Mouse (Mus musculus): ENCODE measurements around the gene Gchfr.
A peak's percentile ranks its signal among the peaks of the same experiment; 100 is the strongest.

Gchfr gene

DNA sequence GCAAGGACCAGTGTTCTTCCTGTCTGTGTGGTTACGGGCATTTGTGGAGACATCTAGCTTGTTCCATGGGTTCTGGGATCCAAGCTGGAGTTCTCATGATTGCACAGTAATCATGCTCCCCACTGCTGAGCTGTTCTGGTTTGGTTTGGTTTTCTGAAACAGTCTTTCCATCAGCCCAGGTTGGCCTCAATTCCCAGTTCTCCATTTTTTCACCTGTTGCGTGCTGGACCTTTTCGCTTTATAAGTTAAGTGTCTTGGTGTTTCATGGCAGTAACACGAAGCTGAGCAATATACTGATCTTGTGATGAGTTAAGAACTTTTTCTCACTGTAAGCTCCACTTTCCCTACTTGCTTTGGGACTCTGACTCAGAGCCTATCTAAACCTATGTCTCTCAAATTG lies 3.6 kb upstream of the Gchfr start:
- Histone ChIP-seq H3K36me3 (ENCODE audit: control insufficient read depth, insufficient read depth, low read length, poor library complexity, severe bottlenecking) (no peaks in the 10 kb centered on the region), H3K27me3 (ENCODE audit: control insufficient read depth, insufficient read depth, low read length, poor library complexity, severe bottlenecking) (peaks cover 3% of the 10 kb centered on the region)
- DNase-seq (ENCODE audit: low read depth, low spot score): no peak

DNA sequence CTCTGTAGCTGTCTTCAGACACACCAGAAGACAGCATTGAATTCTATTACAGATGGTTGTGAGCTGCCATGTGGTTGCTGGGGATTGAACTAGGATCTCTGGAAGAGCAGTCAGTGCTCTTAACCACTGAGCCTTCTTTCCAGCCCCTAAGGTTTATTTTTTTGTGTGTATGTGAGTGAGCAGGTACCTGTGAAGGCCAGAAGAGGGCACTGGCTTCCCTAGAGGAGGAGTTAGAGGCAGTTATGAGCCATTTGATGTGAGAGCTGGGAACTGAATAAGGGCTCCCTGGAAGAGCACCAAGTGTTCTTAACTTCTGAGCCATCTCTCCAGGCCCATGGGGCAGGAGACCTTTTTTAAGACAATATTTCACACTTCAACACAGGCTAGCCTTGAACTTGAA lies 2.2 kb upstream of the Gchfr start:
- Histone ChIP-seq H3K27me3 (ENCODE audit: control insufficient read depth, insufficient read depth, low read length, poor library complexity, severe bottlenecking) (peaks cover 3% of the 10 kb centered on the region), H3K36me3 (ENCODE audit: control insufficient read depth, insufficient read depth, low read length, poor library complexity, severe bottlenecking) (no peaks in the 10 kb centered on the region)
- DNase-seq (ENCODE audit: low read depth, low spot score): no peak

DNA sequence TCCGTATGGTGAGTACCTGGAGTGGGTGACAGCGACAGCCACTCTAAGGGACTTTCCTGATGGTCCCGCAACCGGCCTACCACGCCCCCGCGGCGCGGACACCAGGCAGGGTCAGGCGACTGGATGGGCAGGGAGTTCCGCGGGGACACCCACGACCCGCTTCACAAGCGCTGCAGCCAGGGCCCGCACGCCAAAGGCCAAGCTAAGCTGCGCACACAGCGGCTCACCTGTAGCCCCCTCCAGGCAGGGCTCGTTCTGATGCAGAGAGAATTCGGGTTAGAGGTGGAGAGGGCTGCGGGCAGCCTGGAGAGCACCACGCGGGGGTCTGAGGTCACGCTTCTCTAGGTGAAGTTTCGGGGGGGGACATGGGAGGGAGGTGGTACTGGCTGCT lies 288 bp downstream of the Gchfr start:
- no peak for DNase-seq (ENCODE audit: low read depth, low spot score)
- no peaks in the 10 kb centered on the region; the same call in 1 of the 2 replicates for H3K36me3 ChIP-seq (ENCODE audit: control insufficient read depth, insufficient read depth, low read length, poor library complexity, severe bottlenecking)
- H3K27me3 ChIP-seq (ENCODE audit: control insufficient read depth, insufficient read depth, low read length, poor library complexity, severe bottlenecking): peaks cover 3% of the 10 kb centered on the region

DNA sequence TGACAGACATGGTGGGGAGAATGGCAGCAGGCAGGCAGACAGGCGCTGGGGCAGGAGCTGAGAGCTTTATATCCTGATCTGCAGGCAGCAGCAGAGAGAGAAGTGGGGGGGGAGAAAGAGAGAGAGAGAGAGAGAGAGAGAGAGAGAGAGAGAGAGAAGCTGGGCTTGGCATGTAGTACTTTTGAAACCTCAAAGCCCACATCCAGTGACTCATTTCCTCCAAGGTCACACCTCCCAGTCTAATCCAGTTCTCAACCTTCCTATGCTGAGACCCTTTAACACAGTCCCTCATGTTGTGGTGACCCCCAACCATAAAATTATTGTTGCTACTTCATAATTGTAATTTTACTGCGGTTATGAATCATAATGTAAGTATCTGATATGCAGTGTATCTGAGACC lies 2.7 kb downstream of the Gchfr start:
- H3K36me3 ChIP-seq (ENCODE audit: control insufficient read depth, insufficient read depth, low read length, poor library complexity, severe bottlenecking): no peaks in the 10 kb centered on the region; the same call in 1 of the 2 replicates
- peaks cover 3% of the 10 kb centered on the region for H3K27me3 ChIP-seq (ENCODE audit: control insufficient read depth, insufficient read depth, low read length, poor library complexity, severe bottlenecking)
- no peak for DNase-seq (ENCODE audit: low read depth, low spot score)

DNA sequence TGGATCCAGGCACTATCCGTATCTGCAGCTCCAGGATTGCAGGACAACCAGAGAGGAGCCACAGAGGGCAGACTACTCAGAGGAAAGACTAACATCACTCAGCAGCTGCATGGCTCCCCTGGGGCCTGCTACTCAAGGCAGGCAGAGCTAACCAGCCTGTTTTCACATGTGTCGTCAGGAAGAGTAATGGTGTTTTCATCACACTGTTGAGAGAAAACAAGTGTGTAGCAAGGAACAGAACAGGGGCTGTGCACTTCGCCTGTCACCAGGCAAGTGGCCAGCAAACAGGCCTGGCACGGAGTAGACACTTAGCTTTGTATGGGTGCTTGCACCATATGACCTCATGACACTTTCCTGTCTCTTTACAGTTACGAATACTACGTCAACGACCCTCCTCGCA lies 4.0 kb downstream of the Gchfr start:
- Histone ChIP-seq H3K36me3 (ENCODE audit: control insufficient read depth, insufficient read depth, low read length, poor library complexity, severe bottlenecking) (peaks cover 1% of the 10 kb centered on the region), H3K27me3 (ENCODE audit: control insufficient read depth, insufficient read depth, low read length, poor library complexity, severe bottlenecking) (peaks cover 3% of the 10 kb centered on the region)
- DNase-seq (ENCODE audit: low read depth, low spot score): no peak

DNA sequence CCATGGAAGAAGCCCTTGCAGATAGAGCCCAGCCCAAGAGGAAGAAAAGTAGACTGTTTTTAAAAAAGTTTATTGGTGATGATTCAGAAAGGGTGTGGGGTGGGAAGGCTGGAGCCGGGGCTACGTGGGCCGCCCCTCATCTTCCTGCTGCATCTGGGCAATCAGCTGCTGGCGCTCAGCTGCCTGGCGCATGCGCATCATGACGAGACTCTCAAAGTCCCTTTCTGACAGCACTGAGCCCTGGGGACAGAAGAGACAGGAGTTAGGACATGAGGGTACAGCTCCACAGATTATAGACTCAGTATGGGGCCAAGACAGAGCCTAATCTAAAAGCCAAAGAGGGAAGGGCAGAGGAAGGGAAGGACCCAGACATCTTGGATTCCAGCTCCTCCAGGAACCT lies 4.9 kb downstream of the Gchfr start:
- no peak for DNase-seq (ENCODE audit: low read depth, low spot score)
- peaks cover 3% of the 10 kb centered on the region; the same call in 1 of the 2 replicates for H3K27me3 ChIP-seq (ENCODE audit: control insufficient read depth, insufficient read depth, low read length, poor library complexity, severe bottlenecking)
- peaks cover 1% of the 10 kb centered on the region for H3K36me3 ChIP-seq (ENCODE audit: control insufficient read depth, insufficient read depth, low read length, poor library complexity, severe bottlenecking)

DNA sequence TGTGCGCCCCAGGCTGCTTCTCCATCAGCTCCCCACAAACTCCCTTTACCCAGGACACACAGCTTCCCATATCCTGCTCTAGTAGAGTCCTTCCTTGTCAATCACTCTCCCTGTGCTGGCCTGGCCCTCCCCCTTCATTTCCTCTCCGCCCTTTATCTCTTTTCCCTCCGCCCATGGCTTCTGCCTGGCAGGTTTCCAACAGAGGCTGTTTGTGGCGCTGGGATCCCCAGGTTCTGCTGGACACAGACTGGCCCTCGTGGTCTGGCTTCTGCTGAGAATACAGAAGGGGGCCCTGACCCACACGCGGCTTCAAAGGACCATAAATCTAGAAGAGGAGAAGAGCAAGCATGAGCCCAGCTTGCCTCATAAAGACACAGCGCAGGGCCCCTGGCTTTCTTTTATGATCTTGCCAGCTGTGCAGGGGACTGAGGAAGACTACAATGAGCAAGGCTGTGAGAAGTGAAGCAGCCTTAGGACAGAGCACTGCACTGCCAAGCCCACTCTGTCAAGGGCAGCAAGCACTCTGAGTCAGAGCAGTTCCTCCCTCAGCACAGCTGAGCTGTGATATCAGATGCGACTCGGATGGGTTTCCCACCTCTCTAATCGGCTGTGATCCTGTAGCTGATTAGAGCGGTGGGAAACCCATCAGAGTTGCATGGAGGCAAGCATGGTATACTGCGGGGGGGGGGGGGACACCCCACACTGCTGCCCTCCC lies 5.4 kb downstream of the Gchfr start:
- Histone ChIP-seq H3K36me3 (ENCODE audit: control insufficient read depth, insufficient read depth, low read length, poor library complexity, severe bottlenecking) (peaks cover 3% of the 10 kb centered on the region), H3K27me3 (ENCODE audit: control insufficient read depth, insufficient read depth, low read length, poor library complexity, severe bottlenecking) (no peaks in the 10 kb centered on the region; the same call in 1 of the 2 replicates)
- DNase-seq (ENCODE audit: low read depth, low spot score): no peak

DNA sequence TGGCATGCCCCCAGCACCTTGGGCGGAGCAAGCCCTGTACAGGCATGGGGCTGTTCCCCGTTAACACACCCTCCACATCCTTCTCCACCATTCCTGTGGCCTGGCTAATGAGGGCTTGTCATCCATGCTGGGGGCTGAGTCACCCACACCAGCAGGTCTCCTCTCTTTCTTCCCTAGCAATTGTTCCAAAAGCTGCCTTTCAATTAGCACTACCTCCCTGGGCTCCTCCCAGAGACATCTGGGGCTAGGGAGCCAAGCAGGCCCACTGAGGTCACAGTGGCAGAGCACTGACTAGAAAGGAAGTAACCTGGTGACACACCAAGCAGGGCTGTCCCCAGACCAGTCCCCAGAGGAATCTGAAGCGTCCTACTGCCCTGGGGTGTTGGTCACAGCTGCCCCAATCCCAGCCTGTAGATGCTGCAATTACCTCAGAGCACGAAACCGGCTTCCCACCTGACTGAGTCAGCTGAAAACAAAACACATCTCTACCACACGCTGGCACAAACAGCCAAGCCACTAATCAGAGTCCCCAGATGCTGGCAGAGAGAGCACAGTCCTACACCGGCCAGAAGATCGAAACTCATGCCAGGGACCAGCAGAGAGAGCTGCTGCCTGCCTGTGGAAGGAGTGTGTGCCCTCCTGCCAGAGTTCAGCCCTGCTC lies 6.5 kb downstream of the Gchfr start, which contains the start of gene Gm14137:
Gene Gm14137 (plus strand): TSS at position 519 of the 661 bp plus-strand sequence.
- Histone ChIP-seq H3K27me3 (ENCODE audit: control insufficient read depth, insufficient read depth, low read length, poor library complexity, severe bottlenecking) (no peaks in the 10 kb centered on the region), H3K36me3 (ENCODE audit: control insufficient read depth, insufficient read depth, low read length, poor library complexity, severe bottlenecking) (peaks cover 3% of the 10 kb centered on the region)
- DNase-seq (ENCODE audit: low read depth, low spot score): peak; percentile 58

DNA sequence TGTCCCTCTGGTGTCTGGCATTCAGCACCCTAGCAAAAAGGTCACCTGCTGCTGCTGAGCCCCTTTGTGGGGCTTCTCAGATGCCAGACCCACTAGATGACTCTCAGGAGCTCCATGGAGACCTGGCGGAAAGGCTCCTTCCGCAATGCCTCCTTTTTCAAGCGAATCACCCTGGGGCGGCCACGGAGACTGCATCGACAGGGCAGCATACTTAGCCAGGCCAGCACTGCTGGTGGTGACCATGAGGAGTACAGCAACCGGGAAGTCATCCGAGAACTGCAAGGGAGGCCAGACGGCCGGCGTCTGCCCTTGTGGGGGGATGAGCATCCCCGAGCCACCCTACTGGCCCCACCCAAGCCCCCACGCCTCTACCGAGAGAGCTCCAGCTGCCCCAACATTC lies 7.3 kb downstream of the Gchfr start:
- Histone ChIP-seq H3K27me3 (ENCODE audit: control insufficient read depth, insufficient read depth, low read length, poor library complexity, severe bottlenecking) (no peaks in the 10 kb centered on the region), H3K36me3 (ENCODE audit: control insufficient read depth, insufficient read depth, low read length, poor library complexity, severe bottlenecking) (peaks cover 3% of the 10 kb centered on the region)
- DNase-seq (ENCODE audit: low read depth, low spot score): no peak

DNA sequence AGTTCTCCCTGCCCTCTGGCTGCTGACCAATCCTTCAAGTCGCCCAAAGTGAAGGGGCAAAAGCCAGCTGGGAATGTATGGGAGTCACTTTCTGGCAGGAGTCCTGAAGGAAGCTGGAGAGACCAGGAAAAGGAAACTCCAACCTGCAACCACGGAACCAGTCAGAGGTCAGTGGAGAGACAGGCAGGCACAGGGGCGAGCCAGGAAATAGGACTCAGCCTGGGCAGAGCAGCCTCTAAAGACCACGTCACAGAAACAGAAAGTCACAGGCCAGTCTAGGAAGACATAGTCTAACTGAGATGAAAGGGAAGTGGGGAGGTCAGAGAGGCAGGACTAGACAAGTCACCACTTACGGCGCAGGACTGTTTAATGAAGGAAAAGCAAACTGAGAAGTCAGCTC lies 8.0 kb downstream of the Gchfr start:
- DNase-seq (ENCODE audit: low read depth, low spot score): no peak
- no peaks in the 10 kb centered on the region for H3K27me3 ChIP-seq (ENCODE audit: control insufficient read depth, insufficient read depth, low read length, poor library complexity, severe bottlenecking)
- peaks cover 3% of the 10 kb centered on the region for H3K36me3 ChIP-seq (ENCODE audit: control insufficient read depth, insufficient read depth, low read length, poor library complexity, severe bottlenecking)

DNA sequence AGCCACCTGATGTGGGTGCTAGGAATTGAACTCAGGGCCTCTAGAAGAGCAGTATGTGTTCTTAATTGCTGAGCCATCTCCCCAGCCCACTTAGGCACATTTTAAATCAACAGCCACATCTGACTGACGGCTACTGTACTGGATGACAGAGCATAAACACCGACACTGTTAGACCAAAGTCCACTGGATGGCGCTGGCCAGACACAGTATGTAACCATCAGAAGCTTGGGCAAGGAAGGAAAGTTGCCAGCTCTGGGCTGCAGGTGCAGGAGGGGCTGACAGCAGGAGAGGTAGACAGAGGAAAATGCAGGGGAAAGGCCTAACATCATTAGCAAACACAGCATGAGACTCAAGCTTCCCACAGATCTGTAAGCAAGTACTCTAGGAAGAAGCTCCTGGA lies 9.2 kb downstream of the Gchfr start:
- no peaks in the 10 kb centered on the region for H3K27me3 ChIP-seq (ENCODE audit: control insufficient read depth, insufficient read depth, low read length, poor library complexity, severe bottlenecking)
- no peak for DNase-seq (ENCODE audit: low read depth, low spot score)
- H3K36me3 ChIP-seq (ENCODE audit: control insufficient read depth, insufficient read depth, low read length, poor library complexity, severe bottlenecking): peaks cover 3% of the 10 kb centered on the region

DNA sequence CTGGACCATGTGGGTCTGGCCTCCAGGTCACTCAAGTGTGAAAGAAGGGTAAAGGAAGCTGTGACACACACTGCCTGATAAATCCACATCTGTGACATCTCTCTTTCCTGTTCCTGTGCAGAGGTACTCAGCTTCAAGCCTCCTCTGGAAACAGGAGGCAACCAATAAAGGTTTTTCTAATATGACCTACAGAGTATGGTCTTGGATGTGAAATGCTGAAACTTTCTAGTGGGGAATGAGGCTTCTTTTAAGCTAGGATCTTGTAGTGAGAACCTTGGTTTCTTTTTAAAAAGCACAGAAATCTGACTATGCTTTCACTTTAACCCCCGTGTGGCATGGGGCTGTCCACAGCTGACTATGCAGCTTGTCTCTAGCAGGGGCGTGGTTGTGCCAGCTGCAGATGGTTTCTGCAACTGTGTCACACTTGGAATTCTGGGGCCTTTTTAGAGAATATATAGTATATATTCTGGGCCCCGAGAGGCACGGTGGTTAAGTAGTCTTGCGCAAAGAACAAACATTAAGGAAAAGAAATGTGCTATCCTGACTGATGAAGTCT lies 9.9 kb downstream of the Gchfr start:
- Histone ChIP-seq H3K27me3 (ENCODE audit: control insufficient read depth, insufficient read depth, low read length, poor library complexity, severe bottlenecking) (no peaks in the 10 kb centered on the region), H3K36me3 (ENCODE audit: control insufficient read depth, insufficient read depth, low read length, poor library complexity, severe bottlenecking) (peaks cover 3% of the 10 kb centered on the region)
- DNase-seq (ENCODE audit: low read depth, low spot score): no peak

DNA sequence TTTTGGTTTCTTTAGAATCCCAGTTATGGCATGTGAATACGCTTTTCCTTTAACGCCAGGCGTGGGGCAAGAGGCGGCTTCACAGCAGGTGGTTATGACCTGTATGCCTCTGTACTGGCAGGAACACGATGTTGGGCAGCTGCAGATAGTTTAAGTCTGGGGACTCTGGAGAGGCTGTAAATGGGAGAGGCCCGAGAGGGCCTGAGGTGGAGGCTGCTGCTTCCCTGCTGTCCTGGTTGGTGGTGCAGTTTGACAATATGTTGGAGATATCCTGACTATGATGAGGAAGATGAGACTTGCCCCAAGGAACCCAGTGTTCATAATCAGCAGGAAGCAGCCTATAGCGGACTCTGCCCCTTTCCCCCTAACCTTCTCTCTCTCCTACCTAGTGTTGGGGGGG lies 15.3 kb downstream of the Gchfr start:
- no peak for DNase-seq (ENCODE audit: low read depth, low spot score)
- H3K36me3 ChIP-seq (ENCODE audit: control insufficient read depth, insufficient read depth, low read length, poor library complexity, severe bottlenecking): peaks cover under 1% of the 10 kb centered on the region; the same call in 1 of the 2 replicates
- no peaks in the 10 kb centered on the region for H3K27me3 ChIP-seq (ENCODE audit: control insufficient read depth, insufficient read depth, low read length, poor library complexity, severe bottlenecking)

DNA sequence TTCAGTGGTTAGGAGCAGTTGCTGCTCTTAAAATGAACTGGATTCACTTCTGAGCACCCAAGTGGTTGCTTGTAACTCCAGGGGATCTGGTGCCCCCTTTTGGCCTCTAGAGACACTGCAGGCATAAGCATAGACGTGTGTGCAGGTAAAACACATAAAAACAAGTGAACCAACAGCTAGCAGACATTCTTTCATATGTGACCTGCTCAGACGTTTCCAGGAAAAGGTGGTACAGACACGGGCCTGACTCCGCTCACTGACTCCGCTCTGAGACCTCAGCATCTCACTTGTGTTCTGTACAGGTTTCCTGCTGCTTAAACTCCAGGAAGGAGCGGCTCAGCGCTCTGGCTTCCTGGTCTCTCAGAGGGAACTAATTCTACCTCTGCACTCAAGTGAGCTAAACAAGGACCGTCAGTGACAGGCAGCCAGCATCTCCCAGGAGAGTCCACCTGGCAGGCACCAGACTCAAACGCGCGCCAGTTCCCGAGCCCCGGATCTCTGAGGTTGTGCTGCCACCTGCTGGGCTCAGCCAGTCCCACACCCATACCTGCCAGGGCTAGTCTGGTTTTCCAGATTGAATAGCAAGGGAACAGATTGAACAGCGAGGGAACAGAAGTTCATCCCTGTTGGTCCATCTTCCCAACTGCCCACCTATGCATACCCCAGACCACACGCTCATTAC lies 21.6 kb downstream of the Gchfr start:
- DNase-seq (ENCODE audit: low read depth, low spot score): peak; percentile 89
- H3K27me3 ChIP-seq (ENCODE audit: control insufficient read depth, insufficient read depth, low read length, poor library complexity, severe bottlenecking): no peaks in the 10 kb centered on the region
- no peaks in the 10 kb centered on the region for H3K36me3 ChIP-seq (ENCODE audit: control insufficient read depth, insufficient read depth, low read length, poor library complexity, severe bottlenecking)

DNA sequence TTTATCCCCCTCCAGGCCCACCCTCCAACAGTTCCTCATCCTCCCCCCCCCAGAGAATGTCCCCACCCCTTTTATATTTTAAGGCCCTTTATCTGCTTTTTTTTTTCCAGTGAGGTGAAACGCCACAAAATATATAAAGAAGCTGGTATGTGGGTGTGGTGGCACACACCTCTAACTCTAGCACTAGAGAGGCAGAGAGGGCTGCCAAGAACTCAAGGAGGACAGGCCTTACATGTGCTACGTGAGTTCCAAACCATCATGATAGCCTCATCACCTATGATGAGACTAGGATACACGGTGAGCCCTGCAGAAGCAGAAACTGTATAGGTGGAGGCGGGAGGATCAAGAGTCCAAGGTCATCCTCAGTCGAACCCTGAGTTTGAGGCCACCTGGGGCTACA lies 23.4 kb downstream of the Gchfr start:
- no peaks in the 10 kb centered on the region for H3K36me3 ChIP-seq (ENCODE audit: control insufficient read depth, insufficient read depth, low read length, poor library complexity, severe bottlenecking)
- DNase-seq (ENCODE audit: low read depth, low spot score): no peak
- no peaks in the 10 kb centered on the region for H3K27me3 ChIP-seq (ENCODE audit: control insufficient read depth, insufficient read depth, low read length, poor library complexity, severe bottlenecking)

Data from splenic B cell, adult 2 months (primary cell).